Mouse (Mus musculus): ENCODE results near the gene Pyroxd2. TPM values are rescaled to one million over a fixed set of nuclear protein-coding genes. Genes with fewer than 3 reads are reported as not detected.

Gene Pyroxd2
- polyA plus RNA-seq, 1 experiment from 2014 or later = 6.4 TPM

DNA sequence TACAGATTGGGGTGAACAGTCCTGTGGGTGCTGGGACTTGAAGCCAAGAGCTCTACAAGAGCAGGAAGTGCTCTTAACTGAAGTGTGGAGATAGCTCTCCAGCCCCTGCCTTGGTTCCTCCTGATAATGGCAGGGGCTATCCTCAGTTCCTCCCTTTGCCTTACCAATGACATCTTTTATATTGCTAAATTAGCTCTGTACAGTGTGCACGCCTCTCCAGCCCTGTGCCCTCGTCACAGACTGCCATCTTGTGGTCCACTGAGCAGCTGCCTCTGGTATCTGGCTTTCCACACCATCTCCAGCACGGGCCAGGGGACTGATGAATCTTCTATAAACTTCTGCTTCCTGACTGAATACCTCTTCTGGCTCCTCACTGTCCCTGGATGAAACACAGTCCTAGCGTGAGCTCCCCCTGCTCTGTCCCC, 8.4 kb downstream of the Pyroxd2 start:
- Histone ChIP-seq H3K36me3 (no peaks in the 10 kb centered on the region), H3K4me1 (peaks cover 14% of the 10 kb centered on the region), H3K27me3 (peaks cover 5% of the 10 kb centered on the region; the same call in 1 of the 2 replicates), H3K4me2 (no peak overlapping the region), H3K9me3 (replicated peaks) (no peaks in the 10 kb centered on the region), H3K4me3 (replicated peaks) (no peak overlapping the region), H3K9ac (no peak overlapping the region), H3K27ac (0 out of 2 replicates have a peak overlapping the region, but pooled peaks have one; percentile 4)
- ATAC-seq (replicated peaks; ENCODE audit: low FRiP score) = peak; percentile 82
- 20% methylated on average over 4 of the region's 4 CpGs for WGBS

- ATAC-seq (replicated peaks; ENCODE audit: low FRiP score) = no peak
- 74% methylated on average over 16 of the region's 16 CpGs for WGBS
- no peaks in the 10 kb centered on the region for H3K36me3 ChIP-seq
These were observed 9.3 kb downstream of the Pyroxd2 start for GRCm38 (mm10) chr19:42743261-42743660.

GRCm38 (mm10) chr19:42741884-42742283, 10.7 kb downstream of the Pyroxd2 start:
- no peaks in the 10 kb centered on the region for H3K9me3 ChIP-seq (replicated peaks)
- H3K27ac ChIP-seq = no peak overlapping the region
- H3K9ac ChIP-seq = no peak overlapping the region
- peaks cover 5% of the 10 kb centered on the region; the same call in 1 of the 2 replicates for H3K27me3 ChIP-seq
- H3K4me3 ChIP-seq (replicated peaks) = no peak overlapping the region
- WGBS = 71% methylated on average over 14 of the region's 14 CpGs
- no peak for ATAC-seq (replicated peaks; ENCODE audit: low FRiP score)
- H3K36me3 ChIP-seq = no peaks in the 10 kb centered on the region
- peaks cover 14% of the 10 kb centered on the region for H3K4me1 ChIP-seq
- no peak overlapping the region for H3K4me2 ChIP-seq

More at GRCm38 (mm10) chr19:42743261-42743660, 9.3 kb downstream of the Pyroxd2 start:
- Histone ChIP-seq H3K4me2 (no peak overlapping the region), H3K9ac (no peak overlapping the region), H3K9me3 (replicated peaks) (no peaks in the 10 kb centered on the region), H3K27me3 (peaks cover 5% of the 10 kb centered on the region; the same call in 1 of the 2 replicates), H3K27ac (no peak overlapping the region), H3K4me1 (peaks cover 14% of the 10 kb centered on the region), H3K4me3 (replicated peaks) (no peak overlapping the region)

DNA sequence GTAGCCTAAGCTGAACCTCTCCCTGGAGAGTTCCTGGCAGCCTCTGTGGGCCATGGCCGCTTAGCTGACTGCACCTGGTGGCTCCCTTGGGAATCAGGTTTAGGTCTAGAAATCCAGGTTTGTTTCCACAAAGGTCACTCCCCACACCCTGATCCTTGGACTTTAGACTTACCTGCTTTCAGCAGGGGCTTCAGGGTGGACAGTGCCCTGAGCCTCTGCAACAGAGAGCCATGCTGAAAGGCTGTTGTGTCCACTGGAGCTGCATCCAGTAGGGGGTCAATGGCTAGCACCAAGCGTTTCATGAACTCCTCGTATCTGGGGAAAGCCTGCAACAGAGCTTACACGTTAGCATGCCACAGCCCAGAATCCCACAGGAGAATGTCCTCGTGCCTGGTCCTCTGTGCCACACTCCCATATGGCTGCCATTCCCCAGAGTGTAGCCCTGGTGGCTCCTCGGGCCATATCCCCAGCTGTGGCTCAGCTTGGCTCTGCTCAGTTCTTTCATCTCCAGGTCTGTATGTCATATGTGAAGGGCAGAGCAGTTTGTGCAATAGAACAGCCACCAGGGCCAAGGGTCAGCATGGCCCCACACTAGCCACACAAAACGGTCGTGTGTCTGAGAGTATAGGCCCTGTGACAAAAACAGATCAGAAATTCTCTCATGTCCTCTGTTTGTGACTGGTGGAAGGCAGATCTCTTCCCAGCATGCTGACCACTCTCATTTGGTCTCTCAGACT, 12.2 kb downstream of the Pyroxd2 start:
- peaks cover 12% of the 10 kb centered on the region for H3K4me1 ChIP-seq
- H3K4me3 ChIP-seq (replicated peaks) = no peak overlapping the region
- ATAC-seq (replicated peaks; ENCODE audit: low FRiP score) = no peak
- H3K27ac ChIP-seq = no peak overlapping the region
- peaks cover 5% of the 10 kb centered on the region; the same call in 1 of the 2 replicates for H3K27me3 ChIP-seq
- no peaks in the 10 kb centered on the region for H3K9me3 ChIP-seq (replicated peaks)
- 84% methylated on average over 8 of the region's 8 CpGs for WGBS
- no peaks in the 10 kb centered on the region for H3K36me3 ChIP-seq
- H3K9ac ChIP-seq = no peak overlapping the region
- H3K4me2 ChIP-seq = no peak overlapping the region

- Histone ChIP-seq H3K4me2 (no peak overlapping the region), H3K9me3 (replicated peaks) (no peaks in the 10 kb centered on the region), H3K9ac (no peak overlapping the region), H3K27ac (no peak overlapping the region), H3K4me3 (replicated peaks) (no peak overlapping the region), H3K36me3 (no peaks in the 10 kb centered on the region), H3K27me3 (peaks cover 5% of the 10 kb centered on the region; the same call in 1 of the 2 replicates), H3K4me1 (peaks cover 15% of the 10 kb centered on the region)
- 61% methylated on average over 6 of the region's 6 CpGs for WGBS
- no peak for ATAC-seq (replicated peaks; ENCODE audit: low FRiP score)
These were observed 12.8 kb downstream of the Pyroxd2 start for GRCm38 (mm10) chr19:42739734-42740133.

GRCm38 (mm10) chr19:42737753-42738152, 14.8 kb downstream of the Pyroxd2 start:
- H3K9me3 ChIP-seq (replicated peaks) = no peaks in the 10 kb centered on the region
- no peak for ATAC-seq (replicated peaks; ENCODE audit: low FRiP score)
- no peak overlapping the region for H3K27ac ChIP-seq
- peaks cover 10% of the 10 kb centered on the region for H3K4me1 ChIP-seq
- H3K4me3 ChIP-seq (replicated peaks) = no peak overlapping the region
- H3K9ac ChIP-seq = no peak overlapping the region
- WGBS = 73% methylated on average over 9 of the region's 9 CpGs
- no peaks in the 10 kb centered on the region for H3K27me3 ChIP-seq
- H3K4me2 ChIP-seq = no peak overlapping the region
- H3K36me3 ChIP-seq = no peaks in the 10 kb centered on the region

DNA sequence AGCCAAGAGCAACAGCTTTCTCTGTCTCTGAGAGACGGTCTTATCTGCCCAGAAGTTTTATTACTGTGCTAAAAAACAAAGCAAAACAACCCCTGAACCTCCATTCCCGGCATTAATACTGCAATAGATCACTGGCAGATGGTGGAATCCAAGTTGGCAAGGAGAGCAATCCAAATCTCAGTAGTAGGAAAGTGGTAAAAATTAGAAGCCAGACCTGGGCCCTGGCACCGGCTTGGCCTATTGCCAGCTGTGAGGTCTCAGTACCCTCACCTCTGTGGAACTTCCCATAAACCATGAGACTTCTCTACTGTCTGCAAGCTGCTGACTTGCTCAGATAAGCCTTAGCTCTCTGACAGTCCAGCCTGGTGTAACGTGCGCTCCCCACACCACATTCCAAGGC, 17.6 kb downstream of the Pyroxd2 start:
- ATAC-seq (replicated peaks; ENCODE audit: low FRiP score) = no peak
- 53% methylated on average over 5 of the region's 5 CpGs for WGBS
- Histone ChIP-seq H3K4me3 (replicated peaks) (no peak overlapping the region), H3K27ac (no peak overlapping the region), H3K9ac (no peak overlapping the region), H3K27me3 (no peaks in the 10 kb centered on the region), H3K4me1 (peaks cover 10% of the 10 kb centered on the region), H3K36me3 (no peaks in the 10 kb centered on the region), H3K4me2 (no peak overlapping the region), H3K9me3 (replicated peaks) (no peaks in the 10 kb centered on the region)

- Histone ChIP-seq H3K4me3 (replicated peaks) (no peak overlapping the region), H3K27me3 (no peaks in the 10 kb centered on the region), H3K4me2 (no peak overlapping the region), H3K36me3 (no peaks in the 10 kb centered on the region), H3K4me1 (peaks cover 49% of the 10 kb centered on the region), H3K9ac (no peak overlapping the region), H3K9me3 (replicated peaks) (no peaks in the 10 kb centered on the region), H3K27ac (no peak overlapping the region)
- 90% methylated on average over 4 of the region's 4 CpGs for WGBS
- no peak for ATAC-seq (replicated peaks; ENCODE audit: low FRiP score)
These were observed 25.2 kb downstream of the Pyroxd2 start for GRCm38 (mm10) chr19:42727424-42727823.

DNA sequence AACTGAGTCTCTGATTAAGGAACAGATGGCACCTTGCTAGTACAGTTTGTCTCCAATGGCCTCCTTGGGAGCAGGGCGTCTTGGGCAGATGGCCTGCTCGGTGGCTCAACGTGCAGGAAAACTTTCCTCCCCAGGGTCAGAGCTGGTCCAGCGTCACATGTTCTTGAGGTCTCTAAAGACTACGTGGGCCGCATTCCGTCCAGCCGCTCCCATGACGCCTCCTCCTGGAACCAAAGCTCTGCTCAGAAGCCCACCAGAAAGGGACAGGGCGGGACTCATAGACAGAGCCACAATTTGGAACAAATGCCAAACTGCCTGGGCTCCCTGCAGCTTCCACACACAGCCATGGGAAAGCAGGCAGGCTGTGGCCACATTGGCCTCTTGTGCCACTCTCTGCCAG, 25.8 kb downstream of the Pyroxd2 start:
- H3K9me3 ChIP-seq (replicated peaks) = no peaks in the 10 kb centered on the region
- ATAC-seq (replicated peaks; ENCODE audit: low FRiP score) = no peak
- 79% methylated on average over 10 of the region's 10 CpGs for WGBS

GRCm38 (mm10) chr19:42725973-42726350, 26.6 kb downstream of the Pyroxd2 start:
- no peaks in the 10 kb centered on the region for H3K27me3 ChIP-seq
- no peak overlapping the region for H3K4me2 ChIP-seq
- WGBS = 47% methylated on average over 3 of the region's 3 CpGs
- no peak for ATAC-seq (replicated peaks; ENCODE audit: low FRiP score)
- H3K4me1 ChIP-seq = peaks cover 54% of the 10 kb centered on the region
- H3K36me3 ChIP-seq = no peaks in the 10 kb centered on the region
- H3K27ac ChIP-seq = peak overlapping the region; percentile 72
- no peaks in the 10 kb centered on the region for H3K9me3 ChIP-seq (replicated peaks)
- no peak overlapping the region for H3K4me3 ChIP-seq (replicated peaks)
- no peak overlapping the region for H3K9ac ChIP-seq

More for the DNA sequence above, 25.8 kb downstream of the Pyroxd2 start:
- Histone ChIP-seq H3K4me1 (peaks cover 54% of the 10 kb centered on the region), H3K27ac (peak overlapping the region; percentile 72; the same call in 1 of the 2 replicates), H3K4me2 (no peak overlapping the region), H3K36me3 (no peaks in the 10 kb centered on the region), H3K9ac (no peak overlapping the region), H3K4me3 (replicated peaks) (no peak overlapping the region), H3K27me3 (no peaks in the 10 kb centered on the region)

GRCm38 (mm10) chr19:42725056-42725972, 27.3 kb downstream of the Pyroxd2 start:
- Histone ChIP-seq H3K4me3 (replicated peaks) (no peak overlapping the region), H3K9me3 (replicated peaks) (no peaks in the 10 kb centered on the region), H3K4me2 (no peak overlapping the region), H3K27ac (peak overlapping the region; percentile 72), H3K9ac (no peak overlapping the region), H3K36me3 (no peaks in the 10 kb centered on the region), H3K4me1 (peaks cover 55% of the 10 kb centered on the region), H3K27me3 (no peaks in the 10 kb centered on the region)
- ATAC-seq (replicated peaks; ENCODE audit: low FRiP score) = peak; percentile 73
- WGBS = 16% methylated on average over 16 of the region's 16 CpGs

GRCm38 (mm10) chr19:42723302-42723701, 29.3 kb downstream of the Pyroxd2 start:
- WGBS = 62% methylated on average over 6 of the region's 6 CpGs
- H3K4me1 ChIP-seq = peaks cover 70% of the 10 kb centered on the region
- H3K27ac ChIP-seq = peak overlapping the region; percentile 10; the same call in 1 of the 2 replicates
- no peak overlapping the region for H3K4me2 ChIP-seq
- H3K9ac ChIP-seq = no peak overlapping the region
- no peaks in the 10 kb centered on the region for H3K36me3 ChIP-seq
- H3K4me3 ChIP-seq (replicated peaks) = no peak overlapping the region
- no peaks in the 10 kb centered on the region for H3K9me3 ChIP-seq (replicated peaks)
- no peak for ATAC-seq (replicated peaks; ENCODE audit: low FRiP score)
- H3K27me3 ChIP-seq = no peaks in the 10 kb centered on the region

Measured in kidney, embryonic 15.5 days (tissue).